ENCODE assay signal across 17 mouse cellular contexts in the genomic region with DNA sequence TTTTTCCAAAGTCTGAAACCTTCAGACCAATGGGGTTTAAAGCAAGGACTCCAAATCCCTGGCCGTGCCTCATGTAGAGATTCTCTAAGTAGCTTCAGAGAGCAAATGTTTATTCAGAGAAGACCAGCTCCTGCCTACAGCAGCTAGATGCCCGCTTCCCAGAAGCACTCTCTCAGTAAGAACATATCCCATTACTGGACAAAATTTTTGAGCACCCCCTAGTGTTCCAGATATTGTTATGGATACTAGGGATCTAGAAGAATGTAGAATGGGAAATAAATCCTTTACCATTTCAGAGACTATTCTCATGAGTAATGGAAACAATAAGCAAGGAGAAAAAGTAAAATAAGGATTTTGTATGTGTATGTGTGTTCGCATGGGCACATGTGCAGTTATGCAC. TPM values are rescaled to one million over a fixed set of nuclear protein-coding genes. Genes with fewer than 3 reads are reported as not detected.
DNase-seq lines count a peak whose midpoint lies in the region; ATAC-seq and TF ChIP-seq lines count a peak whose summit lies in the region.
"Had no signal": no experiment of that assay in that cellular context is flagged by ENCODE, and none has a peak within 500 bp of the region (broad histone marks: within the 10 kb centered on the region; RNA-seq: fewer than 3 reads in every experiment).

No protein-coding gene starts in this region.

- intact Hi-C loops in gastrocnemius, adult 2 months (cut with DNase I) = no loop called here

- 85% methylated on average over 3 of the region's 3 CpGs for WGBS in limb, embryonic 14.5 days
- 86% methylated on average over 3 of the region's 3 CpGs for WGBS in limb, embryonic 10.5 days

- H3K4me1 ChIP-seq in limb, embryonic 14.5 days (ENCODE audit: control insufficient read depth, insufficient read depth, low read length) = peaks cover 20% of the 10 kb centered on the region
- peaks cover 24% of the 10 kb centered on the region for H3K4me1 ChIP-seq in limb, embryonic 10.5 days
- H3K4me1 ChIP-seq: liver, embryonic 15.5 days had no signal

- no peak overlapping the region for H3K4me3 ChIP-seq in gastrocnemius, adult 2 months
- H3K4me3 ChIP-seq in limb, embryonic 14.5 days (replicated peaks; ENCODE audit: low read length) = no peak overlapping the region
- H3K4me3 ChIP-seq in limb, embryonic 10.5 days = no peak overlapping the region
- H3K4me3 ChIP-seq: heart, embryonic 13.5 days; hindbrain, embryonic 13.5 days; limb, embryonic 12.5 days; liver, embryonic 15.5 days had no signal

- H3K4me2 ChIP-seq in limb, embryonic 14.5 days (replicated peaks; ENCODE audit: low read depth, low read length, severe bottlenecking) = no peak overlapping the region
- H3K4me2 ChIP-seq: heart, embryonic 13.5 days; hindbrain, embryonic 13.5 days; limb, embryonic 12.5 days; liver, embryonic 15.5 days had no signal

- DNase-seq in gastrocnemius, adult 2 months = no peak
- DNase-seq in gastrocnemius, postnatal 4 days (ENCODE audit: low spot score in 2 of 2) = no peak
- DNase-seq in limb, embryonic 14.5 days (ENCODE audit: low spot score) = peak; percentile 32
- DNase-seq in limb, embryonic 10.5 days (ENCODE audit: low spot score) = no peak
- DNase-seq in retina, embryonic 14.5 days (ENCODE audit: low spot score) = peak; percentile 16
- DNase-seq in retina, postnatal 1 day = no peak
- no peak for DNase-seq in right cerebral cortex, adult 2 months (ENCODE audit: low spot score in 2 of 2)
- DNase-seq: adrenal gland, adult 2 months; cerebellum, adult 2 months; kidney, adult 18-20 months; kidney, postnatal 36 days; layer of hippocampus, postnatal 36 days; thymus, adult 18-20 months had no signal

- no peak overlapping the region for H3K27ac ChIP-seq in gastrocnemius, adult 2 months
- no peak overlapping the region for H3K27ac ChIP-seq in limb, embryonic 14.5 days (replicated peaks; ENCODE audit: low read depth, low read length)
- no peak overlapping the region for H3K27ac ChIP-seq in limb, embryonic 10.5 days
- H3K27ac ChIP-seq: heart, embryonic 13.5 days; hindbrain, embryonic 13.5 days; limb, embryonic 12.5 days; liver, embryonic 15.5 days had no signal

- no peak for TF ChIP-seq POLR2A in limb, embryonic 14.5 days (IDR thresholded peaks at IDR 0.05; ENCODE audit: borderline replicate concordance, extremely low read depth, insufficient read depth, insufficient read length)

- H3K27me3 ChIP-seq in limb, embryonic 14.5 days (ENCODE audit: control insufficient read depth, insufficient read depth, low read length) = no peaks in the 10 kb centered on the region
- no peaks in the 10 kb centered on the region for H3K27me3 ChIP-seq in limb, embryonic 10.5 days (ENCODE audit: low read depth, poor library complexity, severe bottlenecking)
- H3K27me3 ChIP-seq: heart, embryonic 13.5 days; hindbrain, embryonic 13.5 days; limb, embryonic 12.5 days; liver, embryonic 15.5 days had no signal

- ATAC-seq in limb, embryonic 14.5 days (ENCODE audit: low FRiP score, low read depth) = no peak

- no peaks in the 10 kb centered on the region for H3K9me3 ChIP-seq in limb, embryonic 14.5 days (ENCODE audit: control insufficient read depth, low read length)
- no peaks in the 10 kb centered on the region for H3K9me3 ChIP-seq in limb, embryonic 10.5 days (replicated peaks)
- H3K9me3 ChIP-seq: heart, embryonic 13.5 days; liver, embryonic 15.5 days had no signal

- no peak overlapping the region for H3K9ac ChIP-seq in limb, embryonic 14.5 days (ENCODE audit: low read depth, low read length, severe bottlenecking)
- H3K9ac ChIP-seq: heart, embryonic 13.5 days; hindbrain, embryonic 13.5 days; limb, embryonic 12.5 days; liver, embryonic 15.5 days had no signal

- H3K36me3 ChIP-seq in limb, embryonic 14.5 days (ENCODE audit: control insufficient read depth, insufficient read depth, low read length) = no peaks in the 10 kb centered on the region
- H3K36me3 ChIP-seq in limb, embryonic 10.5 days = no peaks in the 10 kb centered on the region
- H3K36me3 ChIP-seq: heart, embryonic 13.5 days; hindbrain, embryonic 13.5 days; limb, embryonic 12.5 days; liver, embryonic 15.5 days had no signal

- peak; percentile 12; the same call in 1 of the 2 replicates for TF ChIP-seq CTCF in gastrocnemius, adult 2 months (IDR thresholded peaks at IDR 0.05)

RNA-seq across cellular contexts. Expression of a gene that starts 42.0 kb away (rescaled TPM):
- total RNA-seq in gastrocnemius, adult 2 months (2021) = 1 to 10 TPM; 6.8 to 9.7 TPM
- 10 to 100 TPM; 17.3 to 17.6 TPM for total RNA-seq in gastrocnemius, postnatal 4 days (2021)
- polyA plus RNA-seq in limb, embryonic 14.5 days (2012; rRNA removed) = 46.2 and 47.4 TPM in 2 replicates
- 51.2 and 53.0 TPM in 2 replicates for polyA plus RNA-seq in limb, embryonic 14.5 days (2014; fragmentation: Nextera tagmentation; extraction: Ambion mirVana)
- 45.8 and 46.9 TPM in 2 replicates for polyA plus RNA-seq in limb, embryonic 10.5 days (2016; fragmentation: Nextera tagmentation; extraction: Ambion mirVana)

Comparison
In these comparisons a context has a peak if more than half of its experiments do, and no peak if none do; other contexts are left out.
1. DNase-seq: peak in limb, embryonic 14.5 days (single experiment) and retina, embryonic 14.5 days (single experiment); none in gastrocnemius, adult 2 months (single experiment), gastrocnemius, postnatal 4 days (0 of 2), limb, embryonic 10.5 days (single experiment), retina, postnatal 1 day (single experiment) and right cerebral cortex, adult 2 months (0 of 2).